Mouse (Mus musculus) bone marrow macrophage, adult 2 months (primary cell): ENCODE results near the gene Foxn3.

Experiments
- CTCF ChIP-seq: IDR thresholded peaks from 2 replicates; pipeline ENCODE4 v1.5.1; 2012; ENCODE audit warnings: low read depth, mild to moderate bottlenecking, low read length, moderate library complexity
- POLR2A ChIP-seq: IDR thresholded peaks from 2 replicates; pipeline ENCODE4 v1.6.1; 2012; ENCODE audit warnings: mild to moderate bottlenecking, low read depth, low read length, borderline replicate concordance

GRCm38 (mm10) chr12:99601841-99602240 lies 38.5 kb upstream of the Foxn3 start:
- TF ChIP-seq CTCF: no peak
- TF ChIP-seq POLR2A: no peak
